Mouse (Mus musculus) limb, embryonic 14.5 days (tissue): ENCODE results near the gene Popdc3. TPM values are rescaled to one million over a fixed set of nuclear protein-coding genes. Genes with fewer than 3 reads are reported as not detected.

Source experiments
- ATAC-seq: fragments of 200-750 bp; cut with Nextera tagmentation; 2 replicates; pipeline ENCODE4 v1.8.0; 2017; ENCODE audit warnings: low read depth, moderate number of reproducible peaks, moderate TSS enrichment; ENCODE audit not compliant: low FRiP score
- DNase-seq: peaks from one replicate; pipeline ENCODE4 v3.0.0-alpha.2; 2015; ENCODE audit warnings: low spot score
- H3K27ac ChIP-seq: fragments of 300-500 bp; sonication (generic); replicated peaks from 2 replicates; pipeline ENCODE4 v1.5.1; 2014; ENCODE audit warnings: low read depth, mild to moderate bottlenecking, low read length, moderate library complexity, mixed read lengths
- H3K27me3 ChIP-seq: fragments of 300-500 bp; sonication (generic); 2 replicates; pipeline ENCODE4 v1.6.1; 2014; ENCODE audit warnings: low read length, mixed read lengths; ENCODE audit not compliant: control insufficient read depth, insufficient read depth
- H3K36me3 ChIP-seq: fragments of 300-500 bp; sonication (generic); 2 replicates; pipeline ENCODE4 v1.6.1; 2014; ENCODE audit warnings: mild to moderate bottlenecking, low read length, moderate library complexity, mixed read lengths; ENCODE audit not compliant: control insufficient read depth, insufficient read depth
- H3K4me1 ChIP-seq: fragments of 300-500 bp; sonication (generic); 2 replicates; pipeline ENCODE4 v1.6.1; 2014; ENCODE audit warnings: antibody characterized with exemption, low read length, mixed read lengths; ENCODE audit not compliant: control insufficient read depth, insufficient read depth
- H3K4me2 ChIP-seq: fragments of 300-500 bp; sonication (generic); replicated peaks from 2 replicates; pipeline ENCODE4 v1.6.1; 2014; ENCODE audit warnings: low read depth, mild to moderate bottlenecking, low read length, moderate library complexity; ENCODE audit not compliant: severe bottlenecking
- H3K4me3 ChIP-seq: fragments of 300-500 bp; sonication (generic); replicated peaks from 2 replicates; pipeline ENCODE4 v1.5.1; 2014; ENCODE audit warnings: low read length
- H3K9ac ChIP-seq: fragments of 300-500 bp; sonication (generic); 2 replicates; pipeline ENCODE4 v1.6.1; 2014; ENCODE audit warnings: mild to moderate bottlenecking, low read depth, low read length, moderate library complexity; ENCODE audit not compliant: severe bottlenecking
- H3K9me3 ChIP-seq: fragments of 300-500 bp; sonication (generic); 2 replicates; pipeline ENCODE4 v1.6.1; 2016; ENCODE audit warnings: low read length; ENCODE audit not compliant: control insufficient read depth
- POLR2A ChIP-seq: fragments of 200-500 bp; IDR thresholded peaks from 2 replicates; pipeline ENCODE4 v1.8.0; 2012; ENCODE audit warnings: inconsistent platforms, mild to moderate bottlenecking, moderate library complexity, borderline replicate concordance; ENCODE audit not compliant: insufficient read depth, insufficient read length; ENCODE audit errors: extremely low read depth
- WGBS: fragments of 180-500 bp; shearing (Covaris S2); extraction: QIAGEN DNeasy Blood & Tissue Kit; methylation state at CpG from one replicate; pipeline ENCODE4 v1.1.7; 2014; 5-methylcytosine and 5-hydroxymethylcytosine counted together
- polyA plus RNA-seq, 2 experiments: library from polyadenylated mRNA; depleted of rRNA in 1 of 2; stranded (reverse) in 1 of 2; unstranded in 1 of 2; fragments of >200 nt; fragmentation: Nextera tagmentation in 1 of 2; extraction: Ambion mirVana in 1 of 2; gene quantifications; 2 replicates each; pipeline versions ENCODE4 v1.2.1 to v1.2.3; 2012 to 2014

Popdc3 gene
- polyA plus RNA-seq, 2 experiments, result 1.9 to 2.5 TPM

- Histone ChIP-seq H3K36me3 (no peaks in the 10 kb centered on the region), H3K27ac (no peak overlapping the region), H3K27me3 (no peaks in the 10 kb centered on the region), H3K4me2 (no peak overlapping the region), H3K4me1 (no peaks in the 10 kb centered on the region), H3K9ac (no peak overlapping the region), H3K4me3 (no peak overlapping the region), H3K9me3 (no peaks in the 10 kb centered on the region)
- 92% methylated on average over 6 of the region's 6 CpGs for WGBS
- no peak for DNase-seq
- no peak for TF ChIP-seq POLR2A
- ATAC-seq, result no peak
Measured at GRCm38 (mm10) chr10:45356091-45356490, 178.2 kb downstream of the Popdc3 start.

- H3K27ac ChIP-seq, result no peak overlapping the region
- TF ChIP-seq POLR2A, result no peak
- no peak overlapping the region for H3K9ac ChIP-seq
- no peaks in the 10 kb centered on the region for H3K27me3 ChIP-seq
- 0 out of 2 replicates have a peak, but pooled peaks cover 2% of the 10 kb centered on the region for H3K4me1 ChIP-seq
- H3K36me3 ChIP-seq, result no peaks in the 10 kb centered on the region
- peak; percentile 29 for DNase-seq
- no peaks in the 10 kb centered on the region for H3K9me3 ChIP-seq
- WGBS, result 11% methylated on average over 5 of the region's 5 CpGs
- H3K4me3 ChIP-seq, result no peak overlapping the region
- 0 out of 2 replicates have a peak, but pooled peaks have one; percentile 26 for ATAC-seq
- no peak overlapping the region for H3K4me2 ChIP-seq
Measured at GRCm38 (mm10) chr10:45363396-45363795, 185.5 kb downstream of the Popdc3 start.

GRCm38 (mm10) chr10:45366987-45367705 lies 189.2 kb downstream of the Popdc3 start:
- no peak overlapping the region for H3K4me3 ChIP-seq
- whole genome bisulfite sequencing, result 90% methylated on average over 17 of the region's 17 CpGs

More at GRCm38 (mm10) chr10:45366987-45367705, 189.2 kb downstream of the Popdc3 start:
- Histone ChIP-seq H3K4me1 (0 out of 2 replicates have a peak, but pooled peaks cover 2% of the 10 kb centered on the region), H3K27me3 (no peaks in the 10 kb centered on the region), H3K36me3 (no peaks in the 10 kb centered on the region), H3K27ac (no peak overlapping the region), H3K4me2 (no peak overlapping the region), H3K9me3 (no peaks in the 10 kb centered on the region), H3K9ac (no peak overlapping the region)
- no peak for TF ChIP-seq POLR2A
- no peak for DNase-seq
- ATAC-seq, result no peak

Other genes with a start within 250 kb of the Popdc3 start
- 14.8 and 15.1 TPM in 2 replicates for gene Prep, start 110.9 kb upstream of the Popdc3 start, polyA plus RNA-seq (2012; rRNA removed)
- gene Prep, start 110.9 kb upstream of the Popdc3 start, polyA plus RNA-seq (2014; fragmentation: Nextera tagmentation; extraction: Ambion mirVana), result 18.8 and 19.9 TPM in 2 replicates
- gene Bves, start 157.7 kb downstream of the Popdc3 start, polyA plus RNA-seq (2012; rRNA removed), result 4.2 and 5.0 TPM in 2 replicates
- 3.4 and 3.5 TPM in 2 replicates for gene Bves, start 157.7 kb downstream of the Popdc3 start, polyA plus RNA-seq (2014; fragmentation: Nextera tagmentation; extraction: Ambion mirVana)